Mouse (Mus musculus) lung, adult 2 months (tissue): ENCODE data around the gene Slc26a8.

ENCODE experiments used
- CTCF ChIP-seq: fragments of 200-500 bp; IDR thresholded peaks from 2 replicates; pipeline ENCODE4 v1.5.1; 2011; ENCODE audit warnings: mild to moderate bottlenecking, low read length, control low read depth; ENCODE audit not compliant: insufficient read depth
- POLR2A ChIP-seq: fragments of 200-500 bp; IDR thresholded peaks from 2 replicates; pipeline ENCODE4 v1.6.1; 2011; ENCODE audit warnings: low read depth, mild to moderate bottlenecking, control low read depth, low read length, borderline replicate concordance; ENCODE audit errors: extremely low read depth

- TF ChIP-seq CTCF (no peak), POLR2A (no peak)
Observed at GRCm38 (mm10) chr17:28612603-28613002, 77.4 kb downstream of the Slc26a8 start.
